Mouse (Mus musculus) CH12.LX (cell line): ENCODE measurements at regions not wholly inside any gene's neighbourhood (a gene's known extent, or its start where the extent isn't known, plus 50 kb on each side); places are given as distances from the start of the nearest gene placed in this dataset.

Source experiments
- DNase-seq: peaks from one replicate; pipeline ENCODE4 v3.0.0-alpha.2; 2013; ENCODE audit errors: extremely low read depth
- H3K27ac ChIP-seq: 2 replicates; pipeline ENCODE4 v1.5.1; 2012; ENCODE audit warnings: low read depth, mild to moderate bottlenecking, control low read depth, moderate library complexity; ENCODE audit not compliant: insufficient read depth
- H3K27me3 ChIP-seq: replicated peaks from 2 replicates; pipeline ENCODE3; 2012; ENCODE audit warnings: inconsistent platforms
- H3K36me3 ChIP-seq, 2 experiments: replicated peaks in 1 of 2; 2 replicates each; pipeline versions ENCODE3 to v1.6.1; 2012; ENCODE audit warnings: inconsistent platforms in 1 of 2, low read length in 1 of 2, mild to moderate bottlenecking in 1 of 2, mixed read lengths in 1 of 2, moderate library complexity in 1 of 2; ENCODE audit not compliant: control insufficient read depth in 1 of 2, insufficient read depth in 1 of 2
- H3K4me1 ChIP-seq, 2 experiments: 2 replicates each; pipeline ENCODE4 v1.6.1; 2012; ENCODE audit warnings: inconsistent platforms in 1 of 2, moderate library complexity in 1 of 2; ENCODE audit not compliant: insufficient read depth in 2 of 2, control insufficient read depth in 1 of 2
- H3K4me2 ChIP-seq: 2 replicates; pipeline ENCODE4 v1.6.1; 2012; ENCODE audit warnings: low read depth, mild to moderate bottlenecking, control low read depth; ENCODE audit not compliant: poor library complexity, insufficient read depth, severe bottlenecking
- H3K4me3 ChIP-seq, 3 experiments: fragments of 150-350 bp in 1 of 3; sonication (generic) in 1 of 3; replicated peaks in 1 of 3; 2 replicates each; pipeline versions ENCODE3 to v1.5.1; 2011 to 2012; ENCODE audit warnings: low read depth in 2 of 3, low read length in 2 of 3, mild to moderate bottlenecking in 2 of 3, moderate library complexity in 2 of 3, control low read depth in 1 of 3, improper control_type of control experiment in 1 of 3, inconsistent platforms in 1 of 3, mixed read lengths in 1 of 3; ENCODE audit not compliant: poor library complexity in 1 of 3
- H3K79me2 ChIP-seq: replicated peaks from 2 replicates; pipeline ENCODE4 v1.6.1; 2012; ENCODE audit warnings: mild to moderate bottlenecking, moderate library complexity; ENCODE audit not compliant: control insufficient read depth, poor library complexity, insufficient read depth, severe bottlenecking; ENCODE audit errors: extremely low read depth
- H3K9ac ChIP-seq: 2 replicates; pipeline ENCODE4 v1.6.1; 2012; ENCODE audit warnings: low read depth, mild to moderate bottlenecking, control low read depth, moderate library complexity; ENCODE audit not compliant: insufficient read depth
- H3K9me3 ChIP-seq: replicated peaks from 2 replicates; pipeline ENCODE3; 2012; ENCODE audit warnings: low read length, inconsistent platforms, mixed read lengths
- CHD1 ChIP-seq: IDR thresholded peaks from 2 replicates; pipeline ENCODE4 v1.6.1; 2012; ENCODE audit warnings: low read depth, low read length, improper control_type of control experiment, inconsistent platforms
- CTCF ChIP-seq, 2 experiments: IDR thresholded peaks in 1 of 2; conservative IDR thresholded peaks in 1 of 2; 2 replicates each; pipeline ENCODE4 v1.5.1; 2011 to 2012; ENCODE audit warnings: low read depth in 2 of 2, low read length in 2 of 2, improper control_type of control experiment in 1 of 2, inconsistent platforms in 1 of 2, mild to moderate bottlenecking in 1 of 2, moderate library complexity in 1 of 2
- E2F4 ChIP-seq: IDR thresholded peaks from 2 replicates; pipeline ENCODE4 v1.6.1; 2011; ENCODE audit warnings: low read depth, low read length, improper control_type of control experiment; ENCODE audit not compliant: insufficient replicate concordance
- EP300 ChIP-seq: IDR thresholded peaks from 2 replicates; pipeline ENCODE4 v1.6.1; 2011; ENCODE audit warnings: low read length, improper control_type of control experiment
- ETS1 ChIP-seq: conservative IDR thresholded peaks from 2 replicates; pipeline ENCODE4 v1.6.1; 2012; ENCODE audit warnings: low read depth, mild to moderate bottlenecking, inconsistent platforms, low read length, improper control_type of control experiment, moderate library complexity
- GABPA ChIP-seq: IDR thresholded peaks from 2 replicates; pipeline ENCODE4 v1.6.1; 2012; ENCODE audit warnings: low read depth, low read length, improper control_type of control experiment, inconsistent platforms; ENCODE audit not compliant: insufficient replicate concordance
- IRF4 ChIP-seq: IDR thresholded peaks from 2 replicates; pipeline ENCODE4 v1.6.1; 2014; ENCODE audit warnings: low read depth, mild to moderate bottlenecking, inconsistent platforms, low read length, improper control_type of control experiment
- JUN ChIP-seq: IDR thresholded peaks from 2 replicates; pipeline ENCODE4 v1.6.1; 2011; ENCODE audit warnings: low read depth, mild to moderate bottlenecking, low read length, improper control_type of control experiment, moderate library complexity; ENCODE audit not compliant: insufficient read depth
- JUND ChIP-seq: conservative IDR thresholded peaks from 2 replicates; pipeline ENCODE4 v1.6.1; 2011; ENCODE audit warnings: low read depth, low read length, improper control_type of control experiment
- KAT2A ChIP-seq: IDR thresholded peaks from 2 replicates; pipeline ENCODE4 v1.6.1; 2012; ENCODE audit warnings: low read length, improper control_type of control experiment, inconsistent platforms; ENCODE audit not compliant: insufficient replicate concordance
- NELFE ChIP-seq: IDR thresholded peaks from 2 replicates; pipeline ENCODE4 v1.6.1; 2011; ENCODE audit warnings: low read depth, low read length, improper control_type of control experiment
- PAX5 ChIP-seq: IDR thresholded peaks from 2 replicates; pipeline ENCODE4 v1.6.1; 2012; ENCODE audit warnings: low read length, inconsistent platforms, mixed read lengths
- POLR2A ChIP-seq: IDR thresholded peaks from 2 replicates; pipeline ENCODE4 v1.6.1; 2011; ENCODE audit warnings: low read depth, mild to moderate bottlenecking, improper control_type of control experiment, low read length
- RAD21 ChIP-seq: IDR thresholded peaks from 2 replicates; pipeline ENCODE4 v1.6.1; 2011; ENCODE audit warnings: low read depth, mild to moderate bottlenecking, low read length, improper control_type of control experiment, moderate library complexity
- RCOR1 ChIP-seq: conservative IDR thresholded peaks from 2 replicates; pipeline ENCODE4 v1.6.1; 2012; ENCODE audit warnings: low read depth, mild to moderate bottlenecking, inconsistent platforms, low read length, improper control_type of control experiment
- UBTF ChIP-seq: IDR thresholded peaks from 2 replicates; pipeline ENCODE4 v1.6.1; 2012; ENCODE audit warnings: low read depth, mild to moderate bottlenecking, inconsistent platforms, low read length, improper control_type of control experiment, moderate library complexity
- USF1 ChIP-seq: IDR thresholded peaks from 2 replicates; pipeline ENCODE4 v1.6.1; 2014; ENCODE audit warnings: low read depth, mild to moderate bottlenecking, inconsistent platforms, low read length, improper control_type of control experiment
- USF2 ChIP-seq: conservative IDR thresholded peaks from 2 replicates; pipeline ENCODE4 v1.6.1; 2011; ENCODE audit warnings: low read depth, low read length, improper control_type of control experiment
- ZC3H11A ChIP-seq: IDR thresholded peaks from 2 replicates; pipeline ENCODE4 v1.6.1; 2012; ENCODE audit warnings: low read depth, mild to moderate bottlenecking, inconsistent platforms, low read length, improper control_type of control experiment
- ZKSCAN1 ChIP-seq: IDR thresholded peaks from 2 replicates; pipeline ENCODE4 v1.6.1; 2012; ENCODE audit warnings: low read depth, inconsistent platforms, low read length, improper control_type of control experiment, borderline replicate concordance
- ZMIZ1 ChIP-seq: IDR thresholded peaks from 2 replicates; pipeline ENCODE4 v1.6.1; 2012; ENCODE audit warnings: low read depth, mild to moderate bottlenecking, inconsistent platforms, low read length, improper control_type of control experiment
- dilution Hi-C: fragments of 300-500 bp; cut with MboI; formaldehyde crosslinking; loops from 2 replicates; pipeline ENCODE4 v1.14.3; 2020; ENCODE audit warnings: low sequenced_read_pairs; ENCODE audit not compliant: extremely low pct_unique_long_range_greater_than_20kb, extremely low pct_ligation_motif_present
- in situ Hi-C: fragments of 300-500 bp; cut with MboI; formaldehyde crosslinking; loops from 3 replicates; pipeline ENCODE4 v1.14.3; 2019; ENCODE audit warnings: low sequenced_read_pairs, low pct_ligation_motif_present, low pct_unique_long_range_greater_than_20kb, mixed read lengths

- Histone ChIP-seq H3K9me3 (peaks cover 51% of the 10 kb centered on the region), H3K4me1 (no peaks in the 10 kb centered on the region), H3K9ac (no peak overlapping the region), H3K4me3 (no peak overlapping the region), H3K27me3 (no peaks in the 10 kb centered on the region), H3K27ac (no peak overlapping the region), H3K79me2 (no peaks in the 10 kb centered on the region), H3K36me3 (no peaks in the 10 kb centered on the region), H3K4me2 (no peak overlapping the region)
- in situ Hi-C loops = no loop called here
- dilution Hi-C loops = no loop called here
- no peak for TF ChIP-seq ZC3H11A
- DNase-seq = no peak
These were observed 475.0 kb downstream of the Efnb2 start for GRCm38 (mm10) chr8:8186046-8186445.

DNA sequence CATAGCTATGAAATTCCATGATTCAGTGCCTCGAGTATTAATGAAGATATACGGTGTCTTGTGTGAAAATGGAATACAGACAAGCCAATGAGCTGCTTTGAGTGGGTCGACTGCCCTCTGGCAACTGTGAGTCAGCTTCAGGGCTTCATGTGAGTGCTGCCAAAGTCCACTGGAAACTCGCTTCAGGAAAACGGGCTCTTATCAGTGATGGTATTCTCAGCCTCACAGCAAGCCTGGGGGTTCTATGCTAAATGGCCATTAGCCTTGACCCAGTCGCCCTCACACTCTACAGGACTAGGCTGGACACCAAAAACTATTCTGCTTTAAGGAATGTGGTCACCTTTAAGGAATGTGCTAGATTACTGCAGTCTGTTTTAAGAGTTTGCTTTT is 477.8 kb downstream of the Efnb2 start:
- in situ Hi-C loops (no loop called here), dilution Hi-C loops (no loop called here)
- TF ChIP-seq RAD21 (no peak), CTCF (conservative IDR thresholded peaks at IDR 0.05 in 1 of 2, IDR thresholded peaks at IDR 0.05 in 1 of 2; ENCODE audit: low read depth in 2 of 2, low read length in 2 of 2) (no peak), ZC3H11A (no peak), POLR2A (no peak), IRF4 (no peak), USF1 (no peak), NELFE (no peak), USF2 (no peak), UBTF (no peak)
- no peak overlapping the region for H3K4me3 ChIP-seq
- H3K79me2 ChIP-seq = no peaks in the 10 kb centered on the region
- DNase-seq = no peak
- H3K36me3 ChIP-seq = no peaks in the 10 kb centered on the region
- no peaks in the 10 kb centered on the region for H3K4me1 ChIP-seq
- H3K27ac ChIP-seq = no peak overlapping the region
- no peak overlapping the region for H3K9ac ChIP-seq
- peaks cover 58% of the 10 kb centered on the region for H3K9me3 ChIP-seq
- H3K4me2 ChIP-seq = no peak overlapping the region
- H3K27me3 ChIP-seq = no peaks in the 10 kb centered on the region

DNA sequence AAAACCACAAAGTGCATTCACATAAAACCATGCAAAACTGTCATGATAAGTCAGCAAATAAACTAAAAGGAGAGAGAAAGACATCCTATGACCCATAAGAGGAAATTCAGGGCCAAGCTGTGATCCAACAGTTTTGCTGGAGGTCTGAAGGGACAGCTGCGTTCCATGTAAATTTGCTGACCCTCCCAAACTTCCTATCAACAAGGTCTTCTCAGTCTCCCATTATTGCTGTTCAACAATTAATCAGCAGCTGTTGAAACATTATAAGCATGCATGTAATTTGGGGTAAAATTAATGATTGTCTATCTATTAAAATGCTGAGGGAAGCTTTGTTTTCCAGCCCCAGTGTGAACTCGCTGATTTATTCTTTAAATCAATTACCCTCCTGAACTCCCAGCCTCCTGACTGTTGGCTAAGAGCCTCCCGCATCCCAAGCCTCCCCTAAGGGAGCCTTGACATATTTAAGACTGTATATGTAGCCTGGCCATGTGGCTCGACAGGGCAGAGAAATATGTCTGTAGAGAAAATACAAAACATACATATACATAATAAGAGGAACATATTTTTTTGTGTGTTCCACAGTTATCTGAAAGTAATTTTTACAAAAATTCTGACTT is 478.3 kb downstream of the Efnb2 start:
- no peaks in the 10 kb centered on the region for H3K4me1 ChIP-seq
- H3K4me3 ChIP-seq = no peak overlapping the region
- in situ Hi-C loops = no loop called here
- dilution Hi-C loops = no loop called here
- no peaks in the 10 kb centered on the region for H3K79me2 ChIP-seq
- DNase-seq = no peak
- H3K4me2 ChIP-seq = no peak overlapping the region
- H3K9me3 ChIP-seq = peaks cover 58% of the 10 kb centered on the region
- H3K27ac ChIP-seq = no peak overlapping the region
- TF ChIP-seq RCOR1 (no peak), NELFE (no peak), USF2 (no peak), ETS1 (no peak), JUN (no peak), PAX5 (no peak), KAT2A (no peak), IRF4 (no peak), CHD1 (no peak), GABPA (no peak), ZKSCAN1 (no peak), EP300 (no peak), USF1 (no peak), ZMIZ1 (no peak), JUND (no peak), E2F4 (no peak)
- TF ChIP-seq, all 38 proteins: peak for 0
- Histone ChIP-seq H3K9ac (no peak overlapping the region), H3K27me3 (no peaks in the 10 kb centered on the region), H3K36me3 (no peaks in the 10 kb centered on the region)
